Mouse (Mus musculus) liver, embryonic 14.5 days (tissue): ENCODE measurements at regions not wholly inside any gene's neighbourhood (a gene's known extent, or its start where the extent isn't known, plus 50 kb on each side); places are given as distances from the start of the nearest gene placed in this dataset.

ENCODE experiments used
- ATAC-seq: fragments of 200-750 bp; cut with Nextera tagmentation; 2 replicates; pipeline ENCODE4 v1.8.0; 2017; ENCODE audit warnings: moderate number of reproducible peaks, mild to moderate bottlenecking, moderate library complexity; ENCODE audit not compliant: insufficient read depth
- DNase-seq, 3 experiments: peaks; one replicate each; pipeline ENCODE4 v3.0.0-alpha.2; 2012 to 2013; ENCODE audit warnings: low read depth in 3 of 3, low spot score in 3 of 3
- H3K27ac ChIP-seq: fragments of 300-500 bp; sonication (generic); 2 replicates; pipeline ENCODE4 v1.5.1; 2014; ENCODE audit warnings: moderate library complexity, mild to moderate bottlenecking, control low read depth, inconsistent platforms
- H3K27me3 ChIP-seq: fragments of 300-500 bp; sonication (generic); 2 replicates; pipeline ENCODE4 v1.6.1; 2014; ENCODE audit warnings: mild to moderate bottlenecking, low read length, moderate library complexity; ENCODE audit not compliant: control insufficient read depth, insufficient read depth
- H3K36me3 ChIP-seq: fragments of 300-500 bp; sonication (generic); replicated peaks from 2 replicates; pipeline ENCODE4 v1.6.1; 2014; ENCODE audit warnings: low read depth; ENCODE audit not compliant: control insufficient read depth, insufficient read depth
- H3K4me1 ChIP-seq, 2 experiments: fragments of 200-500 bp in 1 of 2; fragments of 300-500 bp in 1 of 2; sonication (generic) in 1 of 2; replicated peaks; 2 replicates each; pipeline ENCODE4 v1.6.1; 2012 to 2014; ENCODE audit warnings: antibody characterized with exemption in 1 of 2, inconsistent platforms in 1 of 2, low read length in 1 of 2; ENCODE audit not compliant: control insufficient read depth in 2 of 2, insufficient read depth in 2 of 2
- H3K4me2 ChIP-seq: fragments of 300-500 bp; sonication (generic); 2 replicates; pipeline ENCODE4 v1.6.1; 2014; ENCODE audit warnings: low read depth, mild to moderate bottlenecking, control low read depth, moderate library complexity
- H3K4me3 ChIP-seq, 2 experiments: fragments of 200-500 bp in 1 of 2; fragments of 300-500 bp in 1 of 2; sonication (generic) in 1 of 2; 2 replicates each; pipeline ENCODE4 v1.5.1; 2012 to 2014; ENCODE audit warnings: low read depth in 2 of 2, low read length in 2 of 2, mild to moderate bottlenecking in 2 of 2, control low read depth in 1 of 2, inconsistent platforms in 1 of 2, moderate library complexity in 1 of 2; ENCODE audit not compliant: insufficient read depth in 1 of 2
- H3K9ac ChIP-seq: fragments of 300-500 bp; sonication (generic); replicated peaks from 2 replicates; pipeline ENCODE4 v1.6.1; 2014; ENCODE audit warnings: mild to moderate bottlenecking, control low read depth, moderate library complexity
- H3K9me3 ChIP-seq: fragments of 300-500 bp; sonication (generic); 2 replicates; pipeline ENCODE4 v1.6.1; 2016; ENCODE audit warnings: low read length, mixed read lengths; ENCODE audit not compliant: control insufficient read depth
- CTCF ChIP-seq: IDR thresholded peaks from 2 replicates; pipeline ENCODE4 v1.5.1; 2016; ENCODE audit warnings: antibody characterized with exemption, low read depth, control low read depth
- EP300 ChIP-seq: IDR thresholded peaks from 2 replicates; pipeline ENCODE4 v1.6.1; 2016; ENCODE audit warnings: antibody characterized with exemption, low read depth
- WGBS: fragments of 180-500 bp; shearing (Covaris S2); extraction: QIAGEN DNeasy Blood & Tissue Kit; methylation state at CpG from one replicate; pipeline ENCODE4 v1.1.7; 2014; ENCODE audit not compliant: insufficient replicate concordance; 5-methylcytosine and 5-hydroxymethylcytosine counted together

- TF ChIP-seq CTCF, result no peak
- no peak for TF ChIP-seq EP300
- DNase-seq, result no peak
Observed at GRCm38 (mm10) chr15:67977210-67977609, 1476.5 kb upstream of the Lrrc6 start.

GRCm38 (mm10) chr15:67971998-67972397 is 1471.3 kb upstream of the Lrrc6 start:
- Histone ChIP-seq H3K4me1 (no peaks in the 10 kb centered on the region), H3K9me3 (no peaks in the 10 kb centered on the region), H3K36me3 (no peaks in the 10 kb centered on the region), H3K4me2 (no peak overlapping the region), H3K4me3 (no peak overlapping the region), H3K27ac (no peak overlapping the region), H3K9ac (no peak overlapping the region), H3K27me3 (no peaks in the 10 kb centered on the region)
- 34% methylated on average over 3 of the region's 3 CpGs for WGBS
- ATAC-seq, result no peak
- no peak for TF ChIP-seq CTCF
- no peak for TF ChIP-seq EP300
- no peak for DNase-seq

More at GRCm38 (mm10) chr15:67977210-67977609, 1476.5 kb upstream of the Lrrc6 start:
- Histone ChIP-seq H3K27me3 (no peaks in the 10 kb centered on the region), H3K9me3 (no peaks in the 10 kb centered on the region), H3K36me3 (no peaks in the 10 kb centered on the region), H3K9ac (no peak overlapping the region), H3K4me1 (no peaks in the 10 kb centered on the region), H3K4me3 (no peak overlapping the region), H3K4me2 (no peak overlapping the region), H3K27ac (no peak overlapping the region)
- ATAC-seq, result no peak
- 65% methylated on average over 2 of the region's 2 CpGs for WGBS

- no peaks in the 10 kb centered on the region for H3K9me3 ChIP-seq
- no peaks in the 10 kb centered on the region for H3K36me3 ChIP-seq
- H3K4me3 ChIP-seq, result no peak overlapping the region
- TF ChIP-seq EP300 (no peak), CTCF (no peak)
- ATAC-seq (no peak), DNase-seq (no peak)
- H3K27me3 ChIP-seq, result no peaks in the 10 kb centered on the region
- no peaks in the 10 kb centered on the region for H3K4me1 ChIP-seq
- H3K27ac ChIP-seq, result no peak overlapping the region
- H3K9ac ChIP-seq, result no peak overlapping the region
- H3K4me2 ChIP-seq, result no peak overlapping the region
- WGBS, result 64% methylated on average over 2 of the region's 2 CpGs
Observed at GRCm38 (mm10) chr15:67954216-67954615, 1453.5 kb upstream of the Lrrc6 start.

GRCm38 (mm10) chr15:67950281-67951040 is 1449.8 kb upstream of the Lrrc6 start:
- no peaks in the 10 kb centered on the region for H3K36me3 ChIP-seq
- H3K27me3 ChIP-seq, result no peaks in the 10 kb centered on the region
- WGBS, result 43% methylated on average over 6 of the region's 6 CpGs
- no peaks in the 10 kb centered on the region for H3K9me3 ChIP-seq
- TF ChIP-seq EP300 (no peak), CTCF (no peak)
- H3K9ac ChIP-seq, result no peak overlapping the region
- no peak for DNase-seq
- ATAC-seq, result no peak
- H3K4me2 ChIP-seq, result no peak overlapping the region
- no peak overlapping the region for H3K27ac ChIP-seq
- no peak overlapping the region for H3K4me3 ChIP-seq
- H3K4me1 ChIP-seq, result no peaks in the 10 kb centered on the region

- H3K9me3 ChIP-seq, result no peaks in the 10 kb centered on the region
- H3K4me2 ChIP-seq, result no peak overlapping the region
- H3K36me3 ChIP-seq, result no peaks in the 10 kb centered on the region
- no peaks in the 10 kb centered on the region for H3K4me1 ChIP-seq
- no peak overlapping the region for H3K4me3 ChIP-seq
- WGBS, result 66% methylated on average over 3 of the region's 3 CpGs
- DNase-seq, result no peak
- H3K27ac ChIP-seq, result no peak overlapping the region
- no peak overlapping the region for H3K9ac ChIP-seq
- no peak for TF ChIP-seq CTCF
- no peak for TF ChIP-seq EP300
- ATAC-seq, result no peak
- no peaks in the 10 kb centered on the region for H3K27me3 ChIP-seq
Observed at GRCm38 (mm10) chr15:67944330-67945082, 1443.8 kb upstream of the Lrrc6 start.
